Mouse (Mus musculus) kidney, postnatal 14 days (tissue): ENCODE measurements around the gene Serping1.
A peak's percentile ranks its signal among the peaks of the same experiment; 100 is the strongest.

Experiments
- DNase-seq: peaks from one replicate; pipeline ENCODE4 v3.0.0; 2022; ENCODE audit warnings: mixed read lengths

The Serping1 gene

GRCm38 (mm10) chr2:84779210-84779609, 4.0 kb upstream of the Serping1 start:
- no peak for DNase-seq

- DNase-seq: no peak
Measured at GRCm38 (mm10) chr2:84777706-84778105, 2.5 kb upstream of the Serping1 start.

GRCm38 (mm10) chr2:84775665-84776064, 421 bp upstream of the Serping1 start:
- peak; percentile 11 for DNase-seq

GRCm38 (mm10) chr2:84774751-84775150, 493 bp downstream of the Serping1 start:
- DNase-seq: peak; percentile 79

- DNase-seq: no peak
Measured at GRCm38 (mm10) chr2:84773195-84773594, 2.0 kb downstream of the Serping1 start.

GRCm38 (mm10) chr2:84772454-84772853, 2.8 kb downstream of the Serping1 start:
- DNase-seq: no peak

- no peak for DNase-seq
Measured at GRCm38 (mm10) chr2:84770501-84770900, 4.7 kb downstream of the Serping1 start.

GRCm38 (mm10) chr2:84762818-84763217, 12.4 kb downstream of the Serping1 start:
- no peak for DNase-seq

GRCm38 (mm10) chr2:84762295-84762694, 12.9 kb downstream of the Serping1 start:
- no peak for DNase-seq

GRCm38 (mm10) chr2:84761840-84762239, 13.4 kb downstream of the Serping1 start:
- DNase-seq: no peak

- DNase-seq: no peak
Measured at GRCm38 (mm10) chr2:84761309-84761708, 13.9 kb downstream of the Serping1 start.

- DNase-seq: no peak
Measured at GRCm38 (mm10) chr2:84760777-84761176, 14.5 kb downstream of the Serping1 start.

GRCm38 (mm10) chr2:84758542-84759127, 16.6 kb downstream of the Serping1 start:
- peak; percentile 77 for DNase-seq

- no peak for DNase-seq
Measured at GRCm38 (mm10) chr2:84757026-84757682, 18.1 kb downstream of the Serping1 start.

- DNase-seq: peak; percentile 19
Measured at GRCm38 (mm10) chr2:84756245-84756644, 19.0 kb downstream of the Serping1 start.

GRCm38 (mm10) chr2:84750115-84750514, 25.1 kb downstream of the Serping1 start:
- peak; percentile 30 for DNase-seq

GRCm38 (mm10) chr2:84744126-84744525, 31.1 kb downstream of the Serping1 start:
- DNase-seq: no peak

GRCm38 (mm10) chr2:84743561-84743960, 31.7 kb downstream of the Serping1 start, which contains the start of gene Gm19426:
Gm19426 (minus strand) TSS chr2:84743655.
- peak; percentile 90 for DNase-seq

GRCm38 (mm10) chr2:84742451-84743283, 32.6 kb downstream of the Serping1 start:
- peak; percentile 72 for DNase-seq

- no peak for DNase-seq
Measured at GRCm38 (mm10) chr2:84741841-84742450, 33.3 kb downstream of the Serping1 start.

- DNase-seq: peak; percentile 36
Measured at GRCm38 (mm10) chr2:84740608-84741333, 34.5 kb downstream of the Serping1 start.

GRCm38 (mm10) chr2:84738271-84738911, 36.9 kb downstream of the Serping1 start:
- peak; percentile 71 for DNase-seq
